Mouse (Mus musculus): ENCODE measurements around the gene Cldnd2.

GRCm38 (mm10) chr7:43475706-43476105 is 35.1 kb downstream of the Cldnd2 start:
- TF ChIP-seq CTCF (IDR thresholded peaks at IDR 0.05; ENCODE audit: control insufficient read depth, insufficient read depth, insufficient read length) (no peak), USF1 (IDR thresholded peaks at IDR 0.05; ENCODE audit: low read depth) (no peak), MYOG (IDR thresholded peaks at IDR 0.05; ENCODE audit: control insufficient read depth, extremely low read depth, insufficient read length) (no peak), MYOD1 (IDR thresholded peaks at IDR 0.05; ENCODE audit: control insufficient read depth, insufficient read length, low read depth) (no peak), FOSL1 (IDR thresholded peaks at IDR 0.05; ENCODE audit: insufficient read depth, low read length, poor library complexity, severe bottlenecking) (no peak), MAX (IDR thresholded peaks at IDR 0.05) (no peak), CEBPB (IDR thresholded peaks at IDR 0.05; ENCODE audit: low read depth) (no peak)

Measured in C2C12 (cell line).